Mouse (Mus musculus) urinary bladder, adult 18-20 months (tissue): ENCODE measurements at regions not wholly inside any gene's neighbourhood (a gene's known extent, or its start where the extent isn't known, plus 50 kb on each side); places are given as distances from the start of the nearest gene placed in this dataset.
A peak's percentile ranks its signal among the peaks of the same experiment; 100 is the strongest.

Experiments
- DNase-seq, 2 experiments: peaks; one replicate each; pipeline ENCODE4 v3.0.0; 2022; ENCODE audit warnings: low spot score in 2 of 2, mixed read lengths in 2 of 2

DNA sequence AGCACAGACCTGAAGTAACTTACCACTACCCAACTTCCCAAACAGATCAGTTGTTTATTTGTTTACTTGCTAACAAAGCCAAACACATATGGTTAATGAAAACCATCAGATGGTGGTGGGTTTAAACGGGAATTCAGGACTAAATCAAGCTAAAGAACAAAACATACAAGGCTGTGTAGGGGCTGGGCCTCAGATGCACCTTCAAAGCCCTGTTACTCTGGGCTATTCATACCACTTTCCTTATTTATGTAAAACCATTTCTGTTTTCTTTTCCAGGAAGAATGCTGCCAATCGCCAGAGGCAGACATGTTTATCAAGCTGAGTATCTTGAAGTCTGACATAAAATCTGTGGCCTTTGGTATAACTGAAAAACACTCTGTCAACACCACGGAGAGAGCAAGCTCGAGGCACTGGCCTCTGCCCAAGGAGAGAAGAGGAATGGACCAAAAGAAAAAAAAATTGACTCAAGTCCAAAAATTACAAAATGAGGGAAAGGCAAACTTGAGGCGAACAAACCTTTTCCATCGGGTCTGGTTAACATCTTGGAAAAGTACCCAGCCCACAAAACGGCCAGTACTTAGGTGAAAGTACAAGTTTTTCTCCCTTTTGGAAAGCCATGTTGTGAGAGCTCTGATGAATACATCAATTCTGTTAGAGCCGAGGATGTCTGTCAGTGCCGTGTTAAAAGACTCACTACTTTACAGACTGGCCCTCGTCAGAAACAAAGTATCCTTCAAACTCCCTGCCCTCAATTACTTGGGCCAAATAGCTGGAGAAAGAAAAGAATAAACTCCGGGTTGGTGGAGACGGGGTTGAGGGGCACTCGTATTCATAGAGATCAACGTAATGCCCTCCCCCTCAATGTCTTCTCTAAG lies 270.0 kb upstream of the Nfe2l3 start:
- DNase-seq, result no peak

GRCm38 (mm10) chr6:51163266-51163665 lies 269.2 kb upstream of the Nfe2l3 start:
- no peak for DNase-seq

- no peak for DNase-seq
Observed at GRCm38 (mm10) chr6:51163882-51164281, 268.6 kb upstream of the Nfe2l3 start.

GRCm38 (mm10) chr6:51167028-51167427 lies 265.4 kb upstream of the Nfe2l3 start:
- no peak for DNase-seq

DNA sequence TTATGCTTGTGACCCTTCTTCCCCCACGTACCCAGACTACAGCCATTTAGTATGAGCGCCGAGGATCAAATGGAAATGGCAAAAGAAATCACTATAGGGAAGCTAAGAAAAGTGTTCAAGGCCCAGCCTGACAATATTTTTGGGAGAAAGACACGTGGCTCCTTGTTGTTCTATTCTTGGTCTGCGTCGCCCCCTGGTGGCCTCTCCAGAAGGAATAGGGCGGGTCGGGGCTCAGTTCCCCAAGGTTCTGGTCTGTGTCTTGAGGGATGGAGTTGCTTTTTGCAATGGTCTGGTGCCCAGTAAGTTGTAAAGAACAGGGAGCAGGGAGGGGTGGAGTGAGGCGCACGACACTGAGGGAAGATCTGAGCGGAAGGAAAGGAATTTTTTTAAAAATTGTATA lies 264.4 kb upstream of the Nfe2l3 start:
- peak; percentile 76 to 79 for DNase-seq

- DNase-seq, result peak; percentile 33 to 46
Observed at GRCm38 (mm10) chr6:51168775-51169695, 263.4 kb upstream of the Nfe2l3 start.

DNA sequence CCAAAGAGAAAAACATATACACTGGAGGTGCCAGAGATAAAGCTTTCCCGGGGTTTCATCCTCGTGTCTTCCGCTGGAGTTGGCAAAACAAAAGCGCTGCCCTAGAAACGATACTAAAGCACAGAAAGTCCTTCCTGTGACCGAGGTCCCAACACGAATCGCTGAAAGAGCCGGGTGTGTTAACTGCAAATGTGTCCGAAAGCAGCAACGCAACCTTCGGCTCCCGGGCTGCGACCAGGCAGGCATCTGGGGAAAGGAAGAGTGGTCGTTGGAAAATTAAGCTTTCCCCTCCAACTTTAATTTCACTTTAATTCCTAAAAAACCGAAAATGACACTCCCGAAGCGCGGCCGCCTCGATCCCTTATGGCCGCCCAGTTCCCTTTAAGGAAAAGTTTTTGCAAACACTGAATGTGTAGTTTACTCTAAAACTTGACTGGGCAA lies 262.5 kb upstream of the Nfe2l3 start:
- DNase-seq, result peak in 1 of 2 experiments; percentile 22

DNA sequence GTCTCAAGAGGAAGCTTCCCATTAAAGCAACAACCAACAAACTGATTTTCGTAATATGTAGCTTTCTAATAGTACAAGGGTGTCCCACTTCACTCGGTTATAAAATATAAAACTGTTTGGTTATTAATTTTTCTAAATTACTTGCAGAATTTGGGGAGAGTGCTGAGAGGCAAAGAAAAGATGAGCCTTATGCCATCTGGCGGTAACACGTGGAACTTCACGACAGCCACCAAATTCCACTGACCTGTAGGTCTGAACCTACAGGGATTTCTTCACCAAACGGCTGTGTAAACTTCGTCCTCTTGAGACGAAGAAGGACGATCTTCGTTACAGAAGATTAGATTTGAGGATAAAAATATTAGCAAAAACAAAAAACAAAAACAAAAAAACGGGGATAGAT lies 262.1 kb upstream of the Nfe2l3 start:
- peak in 1 of 2 experiments; percentile 49 for DNase-seq

- peak in 1 of 2 experiments; percentile 57 for DNase-seq
Observed at GRCm38 (mm10) chr6:51170871-51171270, 261.6 kb upstream of the Nfe2l3 start.

GRCm38 (mm10) chr6:51171761-51172160 lies 260.7 kb upstream of the Nfe2l3 start:
- peak; percentile 50 to 57 for DNase-seq

GRCm38 (mm10) chr6:51172331-51172791 lies 260.1 kb upstream of the Nfe2l3 start:
- DNase-seq, result no peak

GRCm38 (mm10) chr6:51172856-51173619 lies 259.4 kb upstream of the Nfe2l3 start:
- DNase-seq, result peak; percentile 75 to 93

GRCm38 (mm10) chr6:51173620-51174442 lies 258.6 kb upstream of the Nfe2l3 start:
- no peak for DNase-seq

DNA sequence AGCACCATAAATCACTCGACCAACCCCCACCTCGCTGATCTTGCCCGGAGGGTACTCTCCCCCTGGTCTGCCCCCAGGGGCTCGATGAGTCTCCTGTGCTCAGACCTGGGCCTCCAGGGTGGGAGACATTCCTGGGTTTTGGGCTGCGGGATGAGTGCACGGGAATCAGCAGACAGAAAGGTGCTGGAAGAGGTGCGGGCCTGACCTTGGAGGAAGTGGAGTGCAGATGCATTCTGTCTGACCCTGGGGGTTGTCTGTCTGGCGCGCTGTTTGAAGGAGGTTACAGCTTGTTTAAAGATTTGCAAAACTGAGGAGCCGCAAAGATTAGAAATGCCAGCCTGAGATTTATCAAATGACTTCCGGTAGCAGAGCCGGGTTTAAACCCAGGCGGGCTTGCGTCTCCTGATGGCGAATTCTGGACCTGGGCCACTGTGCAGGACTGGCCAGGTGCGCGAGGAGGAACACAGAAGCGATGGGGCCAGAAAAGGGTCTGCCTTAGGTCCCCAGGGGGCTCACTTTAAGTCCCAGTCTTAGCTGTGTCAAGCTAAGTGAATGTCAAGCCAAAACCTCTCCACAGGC lies 257.9 kb upstream of the Nfe2l3 start:
- DNase-seq, result no peak

- DNase-seq, result no peak
Observed at GRCm38 (mm10) chr6:51175616-51176590, 256.6 kb upstream of the Nfe2l3 start.

- DNase-seq, result no peak
Observed at GRCm38 (mm10) chr6:51176791-51177433, 255.6 kb upstream of the Nfe2l3 start.

GRCm38 (mm10) chr6:51177701-51178060 lies 254.8 kb upstream of the Nfe2l3 start:
- no peak for DNase-seq

DNA sequence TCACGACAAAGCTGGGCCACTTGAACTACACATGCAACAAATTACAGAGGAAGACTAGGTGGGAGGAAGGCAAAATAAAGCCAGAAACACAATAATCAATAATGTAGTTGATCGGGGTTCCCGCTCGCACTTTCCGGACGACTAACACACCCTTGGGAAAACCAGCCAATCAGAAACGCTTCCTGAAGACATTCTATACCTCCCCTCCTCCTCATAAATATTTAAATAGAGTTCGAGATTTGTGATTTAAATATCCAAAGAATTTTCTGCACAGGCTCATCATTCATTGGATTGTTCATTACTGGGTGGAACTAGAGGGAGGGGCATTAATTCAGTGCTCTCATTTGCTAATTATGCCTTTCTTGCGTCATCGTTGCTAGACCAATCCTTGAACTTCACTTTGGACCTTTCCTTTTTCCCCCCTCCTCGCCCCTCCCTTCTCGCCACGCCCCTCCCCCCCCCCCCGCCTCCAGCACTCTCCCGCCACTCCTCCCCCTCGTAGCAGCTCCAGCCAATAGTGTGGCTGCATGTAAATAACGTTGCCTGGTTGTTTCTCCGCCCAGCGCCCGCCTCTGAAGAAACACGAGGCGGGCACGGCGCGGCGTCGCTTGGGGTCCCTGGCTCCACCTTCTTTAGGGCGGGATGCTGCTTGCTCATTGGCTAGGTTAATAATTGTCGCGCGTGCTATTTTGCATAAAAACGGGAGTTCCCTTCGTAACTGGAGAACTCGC lies 254.2 kb upstream of the Nfe2l3 start:
- peak; percentile 69 to 89 for DNase-seq
